Mouse (Mus musculus): ENCODE data around the gene Acadsb. TPM values are rescaled to one million over a fixed set of nuclear protein-coding genes. Genes with fewer than 3 reads are reported as not detected.

Acadsb gene
- polyA plus RNA-seq, 1 experiment = 3.6 TPM

DNA sequence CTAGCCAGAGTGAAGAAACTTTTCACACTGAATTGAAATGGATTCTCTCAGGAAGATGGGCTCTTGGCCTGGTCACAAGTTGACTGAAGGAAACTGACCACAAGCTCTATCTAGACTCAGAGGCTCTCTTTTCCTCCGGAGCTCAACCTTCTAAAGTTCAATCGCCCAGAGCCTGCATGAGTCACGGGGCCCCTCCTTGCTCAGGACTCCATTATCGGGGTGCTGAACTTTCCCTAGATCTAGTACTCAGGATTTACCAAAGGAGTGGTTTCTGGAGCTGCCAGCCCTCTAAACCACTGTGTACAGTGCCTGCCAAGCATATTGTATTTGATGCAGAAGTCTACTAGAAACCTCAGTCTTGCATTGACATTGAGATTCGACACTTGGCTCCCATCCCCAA is 46.3 kb downstream of the Acadsb start:
- WGBS = 74% methylated on average over 5 of the region's 5 CpGs
- no peak for DNase-seq (ENCODE audit: low read depth, low spot score)

DNA sequence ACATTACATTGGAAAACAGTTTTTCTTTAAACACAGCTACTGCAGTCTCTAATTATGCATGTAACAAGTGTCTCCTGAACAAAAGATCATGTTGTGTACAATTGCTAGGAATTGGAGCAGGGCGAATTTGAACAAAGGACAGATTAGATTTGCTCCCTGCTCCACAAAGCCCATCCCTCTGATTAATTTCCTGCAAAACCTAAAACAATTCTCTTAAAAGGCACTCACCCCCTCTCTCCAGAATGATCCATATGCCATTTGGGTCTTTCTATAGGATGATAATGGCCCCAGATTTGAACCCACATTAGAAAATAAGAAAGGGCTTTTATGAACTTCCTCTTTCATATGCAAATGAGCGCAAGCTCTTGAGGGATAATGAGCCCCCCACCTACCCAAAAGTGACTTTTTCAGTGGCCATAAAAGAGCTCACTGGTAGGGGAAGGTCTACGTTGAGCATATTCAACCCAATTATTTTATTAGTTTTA is 54.8 kb downstream of the Acadsb start:
- 63% methylated on average over 3 of the region's 3 CpGs for WGBS
- no peak for DNase-seq (ENCODE audit: low read depth, low spot score)

DNA sequence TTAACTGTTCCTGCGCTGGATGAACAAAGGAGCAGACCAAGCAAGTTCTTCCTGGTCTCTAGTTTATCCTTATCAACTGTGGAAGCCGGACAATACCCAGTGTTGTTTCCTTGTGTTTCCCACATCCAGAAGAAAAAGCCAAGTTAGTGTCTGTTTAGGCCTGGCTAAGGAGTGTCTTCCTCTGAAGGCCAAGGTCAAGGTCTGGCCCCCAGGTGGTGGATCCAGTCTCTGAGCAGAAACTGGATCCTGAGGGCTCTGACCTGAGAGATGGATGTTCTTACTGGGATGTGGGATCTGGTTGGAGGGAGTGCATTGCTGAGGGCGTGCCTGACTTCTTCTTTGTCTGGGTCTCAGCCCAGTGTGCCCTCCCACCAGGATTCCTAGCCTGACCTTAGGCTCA is 55.3 kb downstream of the Acadsb start:
- WGBS = 62% methylated on average over 3 of the region's 3 CpGs

DNA sequence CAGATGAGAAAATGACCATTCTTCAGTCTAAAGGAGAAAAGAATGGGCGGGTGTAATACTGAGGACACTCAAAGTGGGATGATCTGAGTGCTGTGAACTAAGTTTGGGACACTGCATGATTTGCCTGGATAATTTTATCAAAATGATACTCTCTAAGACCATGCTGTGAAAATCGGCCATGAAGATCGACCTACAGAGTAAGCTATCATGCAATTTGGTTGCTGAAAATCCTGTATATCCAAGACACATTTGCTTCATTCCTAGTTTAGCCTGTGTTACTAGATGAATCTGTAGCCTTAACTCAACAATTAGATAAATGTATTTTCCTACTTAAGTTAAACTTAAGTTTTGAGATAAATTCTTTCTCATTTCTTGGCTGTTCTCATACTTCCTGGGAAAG is 56.9 kb downstream of the Acadsb start:
- no peak for DNase-seq (ENCODE audit: low read depth, low spot score)
- WGBS = 67% methylated on average over 3 of the region's 3 CpGs

More for the DNA sequence above, 55.3 kb downstream of the Acadsb start:
- DNase-seq (ENCODE audit: low read depth, low spot score) = no peak

DNA sequence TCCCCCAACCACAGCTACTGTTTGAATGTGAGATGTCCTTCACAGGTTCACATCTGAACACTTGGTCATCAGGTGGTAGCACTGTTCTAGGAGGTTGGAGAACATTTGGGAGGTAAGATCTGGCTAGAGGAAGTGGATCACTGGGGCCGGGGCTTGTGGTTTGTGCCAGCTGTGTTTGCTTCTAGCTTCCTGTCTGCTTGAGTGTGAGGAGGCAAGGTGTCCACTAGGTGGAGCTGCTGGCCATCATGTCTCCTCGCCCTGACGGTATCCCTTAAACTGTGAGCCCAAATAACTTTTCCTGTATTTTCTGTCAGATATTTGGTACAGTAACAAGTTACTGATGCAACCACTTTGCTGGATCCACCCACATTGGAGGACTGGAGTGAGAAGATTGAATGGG is 59.1 kb downstream of the Acadsb start:
- DNase-seq (ENCODE audit: low read depth, low spot score) = no peak

DNA sequence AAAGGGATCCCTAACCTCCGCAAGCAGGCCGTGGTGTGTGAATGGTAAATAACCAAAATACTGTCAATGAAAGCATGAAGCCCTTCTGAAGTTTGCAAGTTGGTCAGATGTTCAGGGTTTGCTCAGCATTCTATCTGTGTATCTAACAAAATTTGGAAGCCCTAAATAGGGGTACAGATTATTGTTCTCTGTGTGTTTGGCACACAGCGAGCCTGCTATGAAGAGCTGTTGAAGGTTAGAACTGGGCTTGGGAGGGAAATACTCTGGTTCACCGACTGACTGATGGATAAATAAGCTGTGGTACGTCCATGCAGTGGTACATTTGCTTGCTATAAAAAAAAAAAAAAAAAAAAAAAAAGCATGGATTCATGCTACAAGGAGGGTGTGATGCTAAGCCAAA is 61.1 kb downstream of the Acadsb start:
- WGBS = 86% methylated on average over 5 of the region's 5 CpGs
- no peak for DNase-seq (ENCODE audit: low read depth, low spot score)

More for the DNA sequence above, 59.1 kb downstream of the Acadsb start:
- WGBS = 65% methylated on average over 3 of the region's 3 CpGs

DNA sequence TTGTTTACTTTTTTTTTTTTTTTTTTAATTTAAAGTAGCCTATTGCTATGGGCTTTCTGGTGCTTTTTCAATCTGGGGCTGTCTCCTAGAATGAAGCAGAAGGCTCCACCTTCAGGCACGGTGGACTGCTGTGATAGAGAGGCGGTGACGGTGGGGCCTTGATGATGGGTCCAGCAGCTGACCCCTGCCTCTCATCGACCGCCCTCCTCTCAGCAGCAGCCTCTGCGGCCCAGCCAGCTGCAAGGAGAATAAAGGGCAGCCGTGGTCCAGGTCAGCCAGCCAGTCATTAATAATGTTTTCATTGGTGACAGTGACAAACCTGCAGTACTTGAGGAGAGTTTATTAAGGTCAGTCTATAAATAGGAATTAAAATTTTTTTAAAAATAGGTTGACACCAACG is 66.7 kb downstream of the Acadsb start:
- no peak for DNase-seq (ENCODE audit: low read depth, low spot score)
- WGBS = 36% methylated on average over 8 of the region's 8 CpGs

DNA sequence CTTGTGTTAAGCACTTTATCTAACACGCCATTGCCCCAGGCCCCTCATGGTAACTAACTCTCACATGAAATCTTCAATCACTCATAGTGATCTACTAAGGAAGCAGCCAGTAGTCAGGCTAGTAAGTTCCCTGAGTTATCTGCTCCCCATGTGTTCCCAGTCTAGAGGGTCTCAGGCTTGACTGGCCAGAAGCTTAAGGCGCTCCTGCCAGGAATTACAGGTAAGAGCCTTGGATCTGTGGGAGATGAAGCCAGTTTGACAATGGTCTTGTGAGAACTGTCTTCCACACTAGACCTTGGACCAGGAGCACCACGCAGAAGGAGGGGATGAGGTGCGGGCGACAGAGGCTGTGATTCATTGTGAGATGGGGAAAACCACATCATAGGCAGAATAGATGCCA is 68.0 kb downstream of the Acadsb start:
- 92% methylated on average over 5 of the region's 5 CpGs for WGBS
- no peak for DNase-seq (ENCODE audit: low read depth, low spot score)

Other genes with a start within 250 kb of the Acadsb start
- not detected in 2 replicates for gene 5430419D17Rik, start 236.2 kb upstream of the Acadsb start, polyA plus RNA-seq (2012; rRNA removed)
- 0.10 and 0.56 TPM in 2 replicates for gene Cuzd1, start 88.3 kb upstream of the Acadsb start, polyA plus RNA-seq (2012; rRNA removed)
- not detected in 2 replicates for gene Fam24b, start 81.1 kb upstream of the Acadsb start, polyA plus RNA-seq (2012; rRNA removed)
- not detected in 2 replicates for gene Fam24a, start 76.7 kb upstream of the Acadsb start, polyA plus RNA-seq (2012; rRNA removed)
- gene 2310057M21Rik, start 47.8 kb upstream of the Acadsb start, polyA plus RNA-seq (2012; rRNA removed) = 2.7 and 3.9 TPM in 2 replicates
- 26.3 and 27.7 TPM in 2 replicates for gene Pstk, start 39.5 kb upstream of the Acadsb start, polyA plus RNA-seq (2012; rRNA removed)
- 4.7 and 10.6 TPM in 2 replicates for gene Ikzf5, start 80 bp upstream of the Acadsb start, polyA plus RNA-seq (2012; rRNA removed)
- 0.64 and 0.93 TPM in 2 replicates for gene Hmx3, start 132.3 kb downstream of the Acadsb start, polyA plus RNA-seq (2012; rRNA removed)
- gene Hmx2, start 138.2 kb downstream of the Acadsb start, polyA plus RNA-seq (2012; rRNA removed) = 0.38 and 0.67 TPM in 2 replicates
- gene Bub3, start 149.6 kb downstream of the Acadsb start, polyA plus RNA-seq (2012; rRNA removed) = 71.8 and 75.6 TPM in 2 replicates

Data from large intestine, adult 2 months (tissue).